Mouse (Mus musculus): ENCODE data around the gene Dnase1l3. TPM values are rescaled to one million over a fixed set of nuclear protein-coding genes. Genes with fewer than 3 reads are reported as not detected.

Dnase1l3 gene
- total and polyA plus RNA-seq, 2 experiments: 10.0 to 24.3 TPM

DNA sequence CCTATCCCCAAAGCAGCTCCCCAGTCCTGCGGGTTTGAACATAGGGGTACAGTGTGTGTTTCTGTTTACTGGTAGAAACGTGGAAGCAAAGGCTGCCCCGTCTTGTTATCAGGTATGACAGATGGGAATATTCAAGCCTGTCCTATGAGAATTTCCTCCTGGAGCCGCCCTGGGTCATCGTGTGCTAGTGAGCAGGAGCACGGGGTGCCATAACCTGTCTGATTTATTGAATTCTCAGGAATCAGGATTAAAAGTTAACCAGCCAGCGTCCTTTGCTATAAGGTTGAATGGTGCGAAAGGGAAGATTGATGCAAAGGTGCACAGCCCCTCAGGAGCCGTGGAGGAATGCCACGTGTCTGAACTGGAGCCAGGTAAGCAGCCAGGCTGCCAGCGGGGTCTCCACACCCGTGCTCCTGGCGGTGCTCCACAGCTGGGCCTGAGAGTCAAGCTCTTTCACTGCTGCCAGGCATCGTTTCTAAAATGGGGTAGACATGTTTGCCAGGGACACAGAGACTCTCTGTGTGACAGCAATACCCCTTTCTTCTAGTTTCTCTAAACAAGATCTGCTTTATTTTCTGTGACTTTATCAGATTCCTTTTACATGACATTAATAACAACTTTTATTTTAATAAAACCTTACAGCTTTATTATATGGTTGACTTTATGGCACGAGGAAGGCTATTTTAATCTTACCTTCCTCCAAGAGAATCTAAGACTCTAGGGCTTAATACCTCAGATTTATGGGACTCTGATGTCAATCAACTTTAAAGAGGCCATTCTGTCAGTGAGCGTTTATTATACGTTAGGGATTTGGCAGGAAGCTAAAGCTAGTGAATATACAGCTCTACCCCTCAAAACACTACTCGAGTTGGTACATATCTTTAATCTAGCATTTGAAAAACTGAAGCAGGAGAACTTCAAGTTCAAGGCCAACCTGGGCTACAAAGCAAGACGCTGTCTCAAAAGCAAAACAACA is 55.3 kb downstream of the Dnase1l3 start:
- Histone ChIP-seq H3K27ac (replicated peaks; ENCODE audit: insufficient read depth, low read depth, low read length) (no peak overlapping the region), H3K27me3 (ENCODE audit: control insufficient read depth, insufficient read depth, low read length) (no peaks in the 10 kb centered on the region), H3K4me1 (ENCODE audit: control insufficient read depth, insufficient read depth, low read length) (peaks cover 15% of the 10 kb centered on the region), H3K36me3 (ENCODE audit: control insufficient read depth, insufficient read depth, low read length) (peaks cover 61% of the 10 kb centered on the region), H3K9ac (ENCODE audit: low read depth, low read length) (no peak overlapping the region), H3K4me3 (ENCODE audit: insufficient read depth, low read depth, low read length) (no peak overlapping the region), H3K79me2 (ENCODE audit: control insufficient read depth, insufficient read depth, low read length) (no peaks in the 10 kb centered on the region)
- WGBS: 59% methylated on average over 19 of the region's 19 CpGs
- DNase-seq (ENCODE audit: extremely low read depth, low read depth, low spot score): peak; percentile 39
- TF ChIP-seq POLR2A (IDR thresholded peaks at IDR 0.05; ENCODE audit: extremely low read depth, insufficient read depth, low read length): no peak
- no peak for TF ChIP-seq CTCF (IDR thresholded peaks at IDR 0.05; ENCODE audit: low read depth, low read length)

DNA sequence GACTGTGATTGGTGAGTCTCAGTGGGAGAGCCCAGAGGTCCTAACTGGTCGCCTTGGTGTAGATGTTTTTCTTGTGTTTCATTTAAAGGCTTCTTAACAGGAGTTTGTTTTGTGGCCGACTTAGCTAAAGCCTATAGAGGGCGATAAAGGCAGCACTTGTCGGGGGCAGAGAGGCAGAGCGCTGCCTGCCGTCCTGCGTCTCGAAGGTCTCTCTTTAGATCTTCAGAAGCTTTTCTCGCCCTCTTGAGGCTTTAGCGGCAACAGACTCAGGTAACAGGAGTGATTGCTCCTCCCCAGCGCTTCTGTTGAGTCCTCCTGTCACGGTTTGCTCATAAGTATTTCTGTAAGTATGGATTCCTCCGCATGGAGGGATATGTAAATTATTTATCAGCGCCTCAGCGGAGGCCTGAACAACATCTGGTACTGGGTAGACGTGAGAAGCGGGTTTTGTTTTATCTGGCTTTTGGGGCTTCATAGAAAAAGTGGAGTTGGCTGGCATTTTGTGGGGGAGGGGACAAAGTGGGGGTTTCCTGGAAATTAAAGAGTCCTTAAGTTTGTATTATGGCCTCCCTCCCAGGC is 57.2 kb downstream of the Dnase1l3 start:
- H3K79me2 ChIP-seq (ENCODE audit: control insufficient read depth, insufficient read depth, low read length): no peaks in the 10 kb centered on the region
- no peak overlapping the region for H3K27ac ChIP-seq (replicated peaks; ENCODE audit: insufficient read depth, low read depth, low read length)
- H3K36me3 ChIP-seq (ENCODE audit: control insufficient read depth, insufficient read depth, low read length): peaks cover 61% of the 10 kb centered on the region
- TF ChIP-seq CTCF (IDR thresholded peaks at IDR 0.05; ENCODE audit: low read depth, low read length) (peak; percentile 32), POLR2A (IDR thresholded peaks at IDR 0.05; ENCODE audit: extremely low read depth, insufficient read depth, low read length) (no peak)
- peaks cover 4% of the 10 kb centered on the region; the same call in 1 of the 2 replicates for H3K4me1 ChIP-seq (ENCODE audit: control insufficient read depth, insufficient read depth, low read length)
- H3K4me3 ChIP-seq (ENCODE audit: insufficient read depth, low read depth, low read length): no peak overlapping the region
- H3K9ac ChIP-seq (ENCODE audit: low read depth, low read length): no peak overlapping the region
- no peak for DNase-seq (ENCODE audit: extremely low read depth, low read depth, low spot score)
- no peaks in the 10 kb centered on the region for H3K27me3 ChIP-seq (ENCODE audit: control insufficient read depth, insufficient read depth, low read length)
- WGBS: 82% methylated on average over 17 of the region's 17 CpGs

DNA sequence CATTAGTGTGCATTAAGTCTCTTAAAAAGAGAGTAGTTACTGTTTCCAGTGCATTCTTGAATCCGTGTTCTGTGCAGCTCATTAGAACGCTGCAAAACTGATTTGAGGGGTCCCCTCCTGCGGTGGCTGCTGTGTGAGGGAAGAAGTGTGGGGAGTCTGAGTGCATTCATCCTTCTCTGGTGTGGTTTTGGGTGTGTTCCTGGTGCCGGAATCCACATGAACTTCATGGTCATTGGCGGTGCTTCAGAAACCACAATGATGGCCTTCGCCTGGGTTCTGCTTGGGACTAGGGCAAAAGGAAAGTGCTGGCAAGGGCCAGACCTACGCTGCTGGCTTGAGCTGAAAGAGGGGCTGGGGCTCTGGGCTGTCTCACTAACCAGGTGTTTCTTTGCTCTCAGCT is 60.2 kb downstream of the Dnase1l3 start:
- H3K27me3 ChIP-seq (ENCODE audit: control insufficient read depth, insufficient read depth, low read length): no peaks in the 10 kb centered on the region
- H3K9ac ChIP-seq (ENCODE audit: low read depth, low read length): no peak overlapping the region
- WGBS: 98% methylated on average over 7 of the region's 7 CpGs
- no peaks in the 10 kb centered on the region for H3K79me2 ChIP-seq (ENCODE audit: control insufficient read depth, insufficient read depth, low read length)
- DNase-seq (ENCODE audit: extremely low read depth, low read depth, low spot score): no peak
- H3K4me3 ChIP-seq (ENCODE audit: insufficient read depth, low read depth, low read length): no peak overlapping the region
- TF ChIP-seq POLR2A (IDR thresholded peaks at IDR 0.05; ENCODE audit: extremely low read depth, insufficient read depth, low read length) (no peak), CTCF (IDR thresholded peaks at IDR 0.05; ENCODE audit: low read depth, low read length) (no peak)
- peaks cover 58% of the 10 kb centered on the region for H3K36me3 ChIP-seq (ENCODE audit: control insufficient read depth, insufficient read depth, low read length)
- H3K27ac ChIP-seq (replicated peaks; ENCODE audit: insufficient read depth, low read depth, low read length): no peak overlapping the region
- no peaks in the 10 kb centered on the region for H3K4me1 ChIP-seq (ENCODE audit: control insufficient read depth, insufficient read depth, low read length)

DNA sequence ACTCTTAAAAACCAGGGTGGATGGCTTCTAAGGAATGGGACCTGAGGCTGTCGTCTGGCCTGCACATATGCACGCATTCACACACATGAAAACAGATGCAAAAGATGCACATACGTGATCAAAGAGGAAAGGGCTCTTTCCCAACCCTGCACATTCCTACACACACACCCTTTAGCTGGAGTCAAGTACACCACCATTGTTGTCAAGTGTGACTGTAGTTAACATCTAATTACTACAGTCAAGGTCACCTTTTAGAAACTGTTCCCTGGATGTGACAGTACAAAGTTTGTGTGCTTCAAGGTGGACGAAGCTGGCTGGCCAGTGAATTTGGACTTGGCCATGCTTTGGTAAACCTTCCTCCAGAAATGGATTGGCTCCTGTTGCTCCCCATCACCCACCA is 62.2 kb downstream of the Dnase1l3 start:
- H3K27me3 ChIP-seq (ENCODE audit: control insufficient read depth, insufficient read depth, low read length): no peaks in the 10 kb centered on the region
- no peak overlapping the region for H3K27ac ChIP-seq (replicated peaks; ENCODE audit: insufficient read depth, low read depth, low read length)
- H3K36me3 ChIP-seq (ENCODE audit: control insufficient read depth, insufficient read depth, low read length): peaks cover 60% of the 10 kb centered on the region
- H3K4me1 ChIP-seq (ENCODE audit: control insufficient read depth, insufficient read depth, low read length): no peaks in the 10 kb centered on the region
- no peak overlapping the region for H3K4me3 ChIP-seq (ENCODE audit: insufficient read depth, low read depth, low read length)
- WGBS: 81% methylated on average over 4 of the region's 4 CpGs
- no peak overlapping the region for H3K9ac ChIP-seq (ENCODE audit: low read depth, low read length)
- TF ChIP-seq POLR2A (IDR thresholded peaks at IDR 0.05; ENCODE audit: extremely low read depth, insufficient read depth, low read length): no peak
- TF ChIP-seq CTCF (IDR thresholded peaks at IDR 0.05; ENCODE audit: low read depth, low read length): no peak
- no peak for DNase-seq (ENCODE audit: extremely low read depth, low read depth, low spot score)
- no peaks in the 10 kb centered on the region for H3K79me2 ChIP-seq (ENCODE audit: control insufficient read depth, insufficient read depth, low read length)

DNA sequence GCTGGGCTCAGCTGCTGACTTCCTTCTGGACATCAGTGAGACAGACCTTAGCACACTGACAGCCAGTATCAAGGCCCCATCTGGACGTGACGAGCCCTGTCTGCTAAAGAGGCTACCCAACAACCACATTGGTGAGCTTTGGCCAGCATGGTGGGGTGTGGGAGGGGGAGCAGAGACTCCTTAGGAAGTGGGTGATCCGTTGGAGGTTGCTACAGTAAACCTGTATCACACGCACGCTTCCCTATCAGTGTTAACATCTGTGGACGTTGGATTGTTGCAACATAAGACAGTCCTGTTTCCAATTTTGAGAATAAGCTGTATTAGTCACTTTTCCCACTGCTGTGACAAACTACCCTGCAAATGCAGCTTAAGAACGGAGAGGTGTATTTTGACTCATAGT is 65.3 kb downstream of the Dnase1l3 start:
- Histone ChIP-seq H3K27me3 (ENCODE audit: control insufficient read depth, insufficient read depth, low read length) (no peaks in the 10 kb centered on the region), H3K27ac (replicated peaks; ENCODE audit: insufficient read depth, low read depth, low read length) (no peak overlapping the region), H3K9ac (ENCODE audit: low read depth, low read length) (no peak overlapping the region), H3K79me2 (ENCODE audit: control insufficient read depth, insufficient read depth, low read length) (no peaks in the 10 kb centered on the region), H3K4me1 (ENCODE audit: control insufficient read depth, insufficient read depth, low read length) (no peaks in the 10 kb centered on the region), H3K4me3 (ENCODE audit: insufficient read depth, low read depth, low read length) (no peak overlapping the region), H3K36me3 (ENCODE audit: control insufficient read depth, insufficient read depth, low read length) (peaks cover 60% of the 10 kb centered on the region)
- TF ChIP-seq CTCF (IDR thresholded peaks at IDR 0.05; ENCODE audit: low read depth, low read length): no peak
- TF ChIP-seq POLR2A (IDR thresholded peaks at IDR 0.05; ENCODE audit: extremely low read depth, insufficient read depth, low read length): no peak
- WGBS: 48% methylated on average over 7 of the region's 7 CpGs
- peak; percentile 56 for DNase-seq (ENCODE audit: extremely low read depth, low read depth, low spot score)

Data from liver, adult 2 months (tissue).